Mouse (Mus musculus) ES-Bruce4 (cell line): ENCODE measurements around the gene Trio. TPM values are rescaled to one million over a fixed set of nuclear protein-coding genes. Genes with fewer than 3 reads are reported as not detected.
"Not testable (repeated sequence)": the region's sequence is repeated elsewhere in the genome, so short reads cannot be mapped to it uniquely, and the experiment has no call there.

ENCODE experiments used
- H3K27ac ChIP-seq: 2 replicates; pipeline ENCODE4 v1.5.1; 2012; ENCODE audit warnings: low read length, inconsistent platforms; ENCODE audit not compliant: insufficient read depth
- H3K27me3 ChIP-seq: 2 replicates; pipeline ENCODE4 v1.6.1; 2012; ENCODE audit warnings: mild to moderate bottlenecking, low read length, inconsistent platforms; ENCODE audit not compliant: control insufficient read depth, poor library complexity, insufficient read depth, severe bottlenecking
- H3K36me3 ChIP-seq: 2 replicates; pipeline ENCODE4 v1.6.1; 2012; ENCODE audit warnings: inconsistent platforms, mild to moderate bottlenecking, low read length, moderate library complexity; ENCODE audit not compliant: control insufficient read depth, poor library complexity, insufficient read depth, severe bottlenecking
- H3K4me1 ChIP-seq: one replicate; pipeline ENCODE4 v1.8.1; 2011; ENCODE audit warnings: low read length; ENCODE audit not compliant: control insufficient read depth, insufficient read depth
- H3K4me3 ChIP-seq: 2 replicates; pipeline ENCODE4 v1.5.1; 2011; ENCODE audit warnings: low read depth, mild to moderate bottlenecking, low read length
- H3K9ac ChIP-seq: 2 replicates; pipeline ENCODE4 v1.6.1; 2012; ENCODE audit warnings: low read depth, mild to moderate bottlenecking, inconsistent platforms; ENCODE audit not compliant: poor library complexity, severe bottlenecking
- H3K9me3 ChIP-seq: replicated peaks from 2 replicates; pipeline ENCODE4 v1.6.1; 2012; ENCODE audit warnings: mild to moderate bottlenecking, low read length, inconsistent platforms; ENCODE audit not compliant: control insufficient read depth, poor library complexity, insufficient read depth, severe bottlenecking
- CTCF ChIP-seq: IDR thresholded peaks from one replicate; pipeline ENCODE4 v1.8.1; 2011; ENCODE audit warnings: low read depth, low read length
- EP300 ChIP-seq: IDR thresholded peaks from 2 replicates; pipeline ENCODE4 v1.6.1; 2011; ENCODE audit warnings: low read depth, low read length; ENCODE audit not compliant: insufficient read depth
- POLR2A ChIP-seq: IDR thresholded peaks from one replicate; pipeline ENCODE4 v1.8.1; 2011; ENCODE audit warnings: low read length; ENCODE audit not compliant: insufficient read depth
- polyA plus RNA-seq: library from polyadenylated mRNA; stranded (reverse); fragments of >200 nt; gene quantifications from 2 replicates; pipeline ENCODE4 v1.2.4, GENCODE M21; 2011; ENCODE audit warnings: low read depth; ENCODE audit not compliant: missing spikeins, insufficient read depth, insufficient read length

Trio gene
- polyA plus RNA-seq, 1 experiment, result 62.2 TPM

- no peak overlapping the region for H3K4me3 ChIP-seq
- H3K27ac ChIP-seq, result no peak overlapping the region
- H3K9me3 ChIP-seq, result no peaks in the 10 kb centered on the region
- H3K4me1 ChIP-seq, result no peaks in the 10 kb centered on the region
- H3K27me3 ChIP-seq, result no peaks in the 10 kb centered on the region
- no peaks in the 10 kb centered on the region for H3K36me3 ChIP-seq
- H3K9ac ChIP-seq, result no peak overlapping the region
- TF ChIP-seq POLR2A (no peak), CTCF (no peak), EP300 (no peak)
Measured at GRCm38 (mm10) chr15:27731818-27732217, 293.8 kb downstream of the Trio start.

DNA sequence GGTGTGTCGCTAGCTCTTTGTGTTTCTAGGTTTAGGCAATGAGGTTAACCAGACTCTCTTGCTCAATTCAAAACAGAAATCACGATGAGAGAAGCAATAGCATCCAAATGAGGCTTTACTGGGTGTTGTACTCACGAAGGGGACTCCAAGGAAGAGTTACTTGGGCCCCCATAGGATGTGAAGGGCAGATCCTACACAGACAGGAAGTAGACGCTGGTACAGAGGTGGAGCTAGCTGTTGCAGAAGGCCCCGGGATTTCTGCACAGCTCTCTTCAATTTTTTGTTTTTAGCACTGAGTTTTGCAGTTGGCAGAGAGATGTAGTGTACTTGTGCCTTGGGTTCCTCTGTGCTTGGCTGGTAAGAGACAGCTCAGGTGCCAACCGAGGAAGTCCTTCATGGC lies 299.4 kb downstream of the Trio start:
- Histone ChIP-seq H3K9ac (no peak overlapping the region), H3K4me3 (no peak overlapping the region), H3K9me3 (no peaks in the 10 kb centered on the region), H3K27me3 (no peaks in the 10 kb centered on the region), H3K27ac (no peak overlapping the region), H3K4me1 (no peaks in the 10 kb centered on the region), H3K36me3 (no peaks in the 10 kb centered on the region)
- TF ChIP-seq CTCF (no peak), EP300 (no peak), POLR2A (no peak)

DNA sequence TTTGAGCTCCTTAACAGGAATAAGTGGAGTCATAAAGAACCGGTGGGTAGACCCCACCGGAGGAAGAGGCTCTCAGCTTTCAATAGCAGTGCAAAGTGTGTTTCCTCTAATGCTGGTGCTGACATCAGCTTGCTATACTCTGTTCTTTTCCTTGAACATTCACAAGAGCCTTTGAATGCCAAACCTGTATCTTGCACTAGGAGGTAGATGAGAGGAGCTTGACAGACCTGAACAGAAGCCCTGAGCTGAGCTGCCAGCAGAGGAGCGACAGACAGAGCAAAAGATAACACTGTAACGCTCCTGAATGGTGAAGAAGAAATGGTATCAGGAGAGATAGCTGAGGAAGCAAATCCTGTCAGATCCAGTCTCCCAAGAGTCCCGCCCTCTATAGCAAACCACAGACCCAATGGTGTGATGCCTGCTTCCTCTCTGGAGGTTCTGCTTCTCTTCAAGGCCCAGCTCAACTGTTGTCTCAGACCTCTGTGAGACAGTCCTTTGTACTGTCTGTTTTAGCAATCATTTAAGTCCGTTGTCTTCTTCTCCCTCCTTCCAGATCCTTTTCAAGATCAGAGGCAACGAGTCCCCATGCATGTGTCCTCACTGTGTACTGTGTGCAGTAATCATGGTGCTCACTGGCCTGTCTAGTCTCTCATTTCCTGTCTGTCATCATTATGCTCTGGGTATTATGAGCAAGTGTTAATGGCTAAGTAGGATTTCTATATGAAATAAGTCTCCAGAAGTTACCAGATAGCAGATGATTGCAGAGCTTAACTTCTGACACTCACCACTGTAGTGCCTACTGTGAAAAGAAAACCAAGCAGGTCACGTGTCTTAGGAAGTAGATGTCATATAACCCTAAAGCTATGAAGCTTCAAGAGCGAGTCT lies 300.6 kb downstream of the Trio start:
- TF ChIP-seq CTCF, result no peak
- TF ChIP-seq EP300, result no peak
- no peak for TF ChIP-seq POLR2A
- H3K4me3 ChIP-seq, result no peak overlapping the region
- H3K36me3 ChIP-seq, result no peaks in the 10 kb centered on the region
- no peaks in the 10 kb centered on the region for H3K9me3 ChIP-seq
- no peaks in the 10 kb centered on the region for H3K27me3 ChIP-seq
- H3K27ac ChIP-seq, result no peak overlapping the region
- no peaks in the 10 kb centered on the region for H3K4me1 ChIP-seq
- no peak overlapping the region for H3K9ac ChIP-seq

DNA sequence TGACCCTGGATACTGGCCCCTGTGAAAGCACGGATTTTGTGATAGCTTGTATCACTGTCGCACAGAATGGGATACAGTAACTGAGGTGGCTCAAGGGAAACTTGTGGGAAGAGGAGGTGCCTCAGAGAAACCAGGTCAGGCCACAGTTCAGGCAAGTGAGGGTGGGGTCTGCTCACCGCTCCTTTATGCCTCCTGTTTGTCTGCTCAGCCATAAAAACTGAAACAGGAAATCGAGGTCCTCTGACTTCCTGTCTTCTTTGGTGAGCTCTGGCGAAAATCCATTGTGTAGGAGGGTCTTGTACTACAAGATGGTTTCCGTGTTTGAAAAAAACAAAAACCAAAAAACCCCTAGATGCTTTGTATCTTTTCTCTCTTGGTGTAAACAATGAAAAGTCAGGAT lies 301.4 kb downstream of the Trio start:
- H3K36me3 ChIP-seq, result no peaks in the 10 kb centered on the region
- H3K9me3 ChIP-seq, result no peaks in the 10 kb centered on the region; the same call in 1 of the 2 replicates
- no peaks in the 10 kb centered on the region for H3K27me3 ChIP-seq
- no peak overlapping the region for H3K4me3 ChIP-seq
- no peak overlapping the region for H3K9ac ChIP-seq
- TF ChIP-seq CTCF (no peak), EP300 (no peak), POLR2A (no peak)
- no peak overlapping the region for H3K27ac ChIP-seq
- H3K4me1 ChIP-seq, result no peaks in the 10 kb centered on the region

DNA sequence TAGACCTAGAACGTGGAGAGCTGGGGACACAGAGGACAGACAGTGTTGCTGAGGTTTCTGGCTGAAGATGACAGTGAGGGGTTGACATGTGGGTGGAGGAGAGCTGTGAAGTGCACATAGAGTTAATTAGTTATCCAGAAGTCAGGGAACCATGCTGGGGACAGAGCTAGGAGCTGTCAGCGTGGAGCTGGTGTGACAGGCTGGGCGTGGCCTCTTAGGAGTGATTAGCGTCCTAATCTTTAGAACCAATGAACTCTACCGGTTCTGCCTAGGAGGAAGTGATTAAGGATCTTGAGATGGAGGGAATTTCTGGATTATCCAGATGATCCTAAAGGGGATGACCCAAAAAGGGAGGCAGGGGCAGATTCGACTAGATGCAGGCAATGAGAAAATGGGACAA lies 301.9 kb downstream of the Trio start:
- no peak overlapping the region for H3K9ac ChIP-seq
- no peak for TF ChIP-seq CTCF
- no peak for TF ChIP-seq EP300
- H3K4me1 ChIP-seq, result no peaks in the 10 kb centered on the region
- H3K27me3 ChIP-seq, result no peaks in the 10 kb centered on the region
- H3K27ac ChIP-seq, result no peak overlapping the region
- no peaks in the 10 kb centered on the region for H3K36me3 ChIP-seq
- no peak overlapping the region for H3K4me3 ChIP-seq
- no peaks in the 10 kb centered on the region; the same call in 1 of the 2 replicates for H3K9me3 ChIP-seq

DNA sequence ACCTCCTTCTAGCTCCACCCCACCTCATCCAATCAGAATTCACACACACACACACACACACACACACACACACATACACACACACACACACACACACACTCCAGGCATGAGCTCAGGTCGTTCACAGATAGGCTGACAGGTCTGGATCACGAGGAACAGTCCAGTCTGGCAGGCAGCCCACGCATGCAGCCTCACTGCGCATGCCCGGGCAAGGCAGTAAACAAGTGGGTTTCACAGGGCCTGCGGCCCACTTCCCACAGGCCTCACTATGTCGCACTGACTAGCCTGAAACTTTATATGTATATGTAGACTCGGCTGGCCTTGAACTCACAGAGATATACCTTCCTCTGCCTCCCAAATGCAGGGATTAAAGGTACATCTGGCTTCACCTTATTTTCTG lies 305.4 kb downstream of the Trio start:
- H3K36me3 ChIP-seq, result not testable (repeated sequence)

More for the DNA sequence above, 305.4 kb downstream of the Trio start:
- H3K9me3 ChIP-seq, H3K4me1 ChIP-seq, H3K27ac ChIP-seq, H3K4me3 ChIP-seq, H3K9ac ChIP-seq, H3K27me3 ChIP-seq: not testable (repeated sequence)
